Mouse (Mus musculus) stomach, embryonic 14.5 days (tissue): ENCODE results near the gene Lalba. TPM values are rescaled to one million over a fixed set of nuclear protein-coding genes. Genes with fewer than 3 reads are reported as not detected.
"Not testable (repeated sequence)": the region's sequence is repeated elsewhere in the genome, so short reads cannot be mapped to it uniquely, and the experiment has no call there.

ENCODE experiments used
- ATAC-seq: fragments of 200-750 bp; cut with Nextera tagmentation; 2 replicates; pipeline ENCODE4 v1.8.0; 2017; ENCODE audit warnings: low read depth, moderate TSS enrichment; ENCODE audit not compliant: insufficient number of reproducible peaks, insufficient read depth, low FRiP score
- H3K27ac ChIP-seq: fragments of 300-500 bp; sonication (generic); 2 replicates; pipeline ENCODE4 v1.5.1; 2014; ENCODE audit warnings: mild to moderate bottlenecking, low read length, moderate library complexity, mixed read lengths
- H3K27me3 ChIP-seq: fragments of 300-500 bp; sonication (generic); 2 replicates; pipeline ENCODE4 v1.6.1; 2014; ENCODE audit warnings: low read length, control low read depth, mixed read lengths; ENCODE audit not compliant: control insufficient read depth, insufficient read depth
- H3K36me3 ChIP-seq: fragments of 300-500 bp; sonication (generic); 2 replicates; pipeline ENCODE4 v1.6.1; 2014; ENCODE audit warnings: mild to moderate bottlenecking, control low read depth, low read length, moderate library complexity, mixed read lengths; ENCODE audit not compliant: control insufficient read depth, insufficient read depth
- H3K4me1 ChIP-seq: fragments of 300-500 bp; sonication (generic); 2 replicates; pipeline ENCODE4 v1.6.1; 2014; ENCODE audit warnings: low read length, control low read depth, mixed read lengths; ENCODE audit not compliant: control insufficient read depth, insufficient read depth
- H3K4me2 ChIP-seq: fragments of 300-500 bp; sonication (generic); replicated peaks from 2 replicates; pipeline ENCODE4 v1.6.1; 2014; ENCODE audit warnings: low read depth, low read length, control low read depth
- H3K4me3 ChIP-seq: fragments of 300-500 bp; sonication (generic); 2 replicates; pipeline ENCODE4 v1.5.1; 2014; ENCODE audit warnings: low read depth, low read length, control low read depth
- H3K9ac ChIP-seq: fragments of 300-500 bp; sonication (generic); replicated peaks from 2 replicates; pipeline ENCODE4 v1.6.1; 2014; ENCODE audit warnings: low read depth, mild to moderate bottlenecking, control low read depth, low read length, moderate library complexity, mixed read lengths
- H3K9me3 ChIP-seq: fragments of 300-500 bp; sonication (generic); 2 replicates; pipeline ENCODE4 v1.6.1; 2016; ENCODE audit warnings: low read depth, low read length, control low read depth; ENCODE audit not compliant: control insufficient read depth
- WGBS: fragments of 180-500 bp; shearing (Covaris S2); extraction: QIAGEN DNeasy Blood & Tissue Kit; methylation state at CpG from one replicate; pipeline ENCODE4 v1.1.7; 2014; 5-methylcytosine and 5-hydroxymethylcytosine counted together
- polyA plus RNA-seq: library from polyadenylated mRNA; unstranded; fragments of >200 nt; fragmentation: Nextera tagmentation; extraction: Ambion mirVana; gene quantifications from 2 replicates; pipeline ENCODE4 v1.2.1, GENCODE M21; 2014

Gene Lalba
- not detected in 2 replicates for polyA plus RNA-seq

DNA sequence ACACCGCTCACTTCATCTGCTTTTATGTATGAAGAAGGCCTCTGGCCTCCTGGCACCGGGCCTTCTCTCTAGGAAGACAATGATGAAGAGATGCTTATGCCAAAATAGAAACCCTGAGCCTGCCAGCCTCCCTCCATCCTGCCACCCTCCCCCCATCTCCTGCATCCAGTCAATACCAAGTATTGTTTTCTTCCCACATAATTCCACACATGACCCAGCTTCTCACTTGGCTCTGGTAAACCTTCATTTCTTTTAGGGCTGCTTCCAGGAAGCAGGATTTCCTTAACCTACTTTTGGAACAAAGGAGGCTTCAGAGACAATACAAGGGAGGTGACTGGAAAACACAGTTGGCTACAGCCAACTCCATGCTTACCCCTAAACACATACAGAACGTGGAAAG, at the start of gene Lalba:
TSS of gene Lalba (minus strand) at position 21 of the 400 bp plus-strand sequence.
- no peak for ATAC-seq
- Histone ChIP-seq H3K4me2 (no peak within 1 kb of the TSS), H3K27me3 (no peaks in the 10 kb centered on the region), H3K4me1 (no peaks in the 10 kb centered on the region), H3K4me3 (no peak within 1 kb of the TSS), H3K36me3 (no peaks in the 10 kb centered on the region), H3K9ac (no peak within 1 kb of the TSS), H3K9me3 (no peaks in the 10 kb centered on the region), H3K27ac (no peak within 1 kb of the TSS)
- WGBS = 49% methylated on average over 3 of the region's 3 CpGs

DNA sequence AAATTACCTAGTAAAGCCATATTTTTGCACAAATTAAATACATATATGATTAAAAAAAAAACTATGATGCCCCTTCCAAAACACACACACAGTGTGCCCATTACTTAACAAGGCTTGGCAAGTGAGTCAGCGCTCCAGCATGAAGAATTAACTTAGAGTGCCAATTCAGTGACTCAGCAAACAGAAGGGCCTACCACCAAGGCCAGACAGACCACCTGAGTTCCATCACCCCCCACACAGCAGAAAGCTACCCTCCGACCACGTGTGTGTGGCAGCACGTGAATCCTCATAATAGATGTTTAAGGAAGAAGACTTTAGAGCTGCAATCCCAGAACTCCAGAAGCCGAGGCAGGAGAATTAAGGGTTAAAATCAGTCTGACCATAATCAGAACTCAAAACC, 49.8 kb upstream of the Lalba start:
- no peak for ATAC-seq
- H3K4me3 ChIP-seq = peak overlapping the region; percentile 84
- H3K27me3 ChIP-seq = no peaks in the 10 kb centered on the region
- peak overlapping the region; percentile 65 for H3K4me2 ChIP-seq
- H3K4me1 ChIP-seq = peaks cover 5% of the 10 kb centered on the region; the same call in 1 of the 2 replicates
- peaks cover 33% of the 10 kb centered on the region for H3K36me3 ChIP-seq
- no peaks in the 10 kb centered on the region for H3K9me3 ChIP-seq
- 0 out of 2 replicates have a peak overlapping the region, but pooled peaks have one; percentile 94 for H3K9ac ChIP-seq
- WGBS = 19% methylated on average over 5 of the region's 5 CpGs
- H3K27ac ChIP-seq = no peak overlapping the region

DNA sequence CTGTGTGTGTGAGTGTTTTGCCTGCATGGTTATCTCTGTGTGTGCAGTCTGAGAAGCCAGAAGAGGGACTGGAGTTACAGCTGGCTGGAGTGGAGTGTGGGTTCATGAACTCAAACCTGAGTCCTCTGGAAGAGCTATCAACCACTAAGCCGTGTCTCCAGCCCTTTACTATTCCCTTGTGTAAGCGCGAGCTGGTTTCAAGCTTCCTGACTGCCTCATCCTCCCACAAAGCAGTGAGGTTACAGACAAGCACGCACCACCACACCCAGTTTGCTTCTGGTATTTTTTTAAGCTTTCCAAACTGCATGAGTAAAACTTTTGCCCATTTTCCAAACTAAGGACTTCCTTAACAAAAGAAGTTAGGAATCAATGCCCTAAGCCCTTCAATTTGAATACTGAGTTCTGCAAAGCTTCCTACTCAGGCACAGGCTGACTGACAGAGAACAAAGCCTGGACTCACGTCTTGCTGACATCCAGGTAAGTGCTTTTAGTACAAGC, 45.6 kb upstream of the Lalba start:
- H3K9ac ChIP-seq = no peak overlapping the region
- ATAC-seq = no peak
- H3K27ac ChIP-seq = no peak overlapping the region
- no peak overlapping the region for H3K4me3 ChIP-seq
- WGBS = 89% methylated on average over 5 of the region's 5 CpGs
- peaks cover 5% of the 10 kb centered on the region; the same call in 1 of the 2 replicates for H3K4me1 ChIP-seq
- H3K4me2 ChIP-seq = no peak overlapping the region
- H3K36me3 ChIP-seq = peaks cover 65% of the 10 kb centered on the region
- H3K27me3 ChIP-seq = no peaks in the 10 kb centered on the region
- no peaks in the 10 kb centered on the region for H3K9me3 ChIP-seq

DNA sequence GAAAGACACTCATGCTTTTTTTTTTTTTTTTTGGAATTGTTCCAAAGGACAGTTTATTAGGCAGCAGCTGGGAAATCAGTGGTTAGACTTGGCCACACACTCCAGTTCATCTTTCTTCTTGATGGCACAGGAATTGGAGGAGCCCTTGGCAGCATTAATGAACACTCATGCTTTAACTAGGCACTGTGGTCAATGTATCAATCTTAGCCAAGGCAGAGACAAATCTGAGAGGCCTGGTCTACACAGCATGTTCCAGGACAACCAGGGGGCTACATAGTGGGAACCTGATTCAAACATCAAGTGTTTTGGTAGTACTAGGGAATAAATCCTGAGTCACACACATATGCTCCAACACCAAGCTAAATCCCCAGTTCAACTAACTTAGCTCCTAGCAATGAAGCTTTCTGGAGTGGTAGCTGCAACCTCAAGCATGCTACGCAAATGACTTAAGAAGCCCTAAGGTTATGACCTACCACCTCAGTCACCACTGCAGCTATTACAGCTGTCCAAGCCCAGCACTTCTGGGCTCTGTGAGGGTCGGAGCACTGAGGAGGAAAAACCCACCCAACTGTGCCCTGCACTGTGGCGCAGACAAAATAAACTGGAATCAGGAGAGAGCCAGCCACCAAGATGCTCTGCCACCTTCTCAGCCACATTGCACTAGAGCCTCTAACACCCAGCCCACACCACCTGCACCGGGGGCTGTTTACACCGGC, 44.7 kb upstream of the Lalba start:
- 93% methylated on average over 5 of the region's 5 CpGs for WGBS
- Histone ChIP-seq H3K4me2 (no peak overlapping the region), H3K27me3 (no peaks in the 10 kb centered on the region), H3K36me3 (peaks cover 74% of the 10 kb centered on the region), H3K9ac (no peak overlapping the region), H3K4me3 (no peak overlapping the region), H3K9me3 (no peaks in the 10 kb centered on the region), H3K4me1 (peaks cover 1% of the 10 kb centered on the region; the same call in 1 of the 2 replicates), H3K27ac (no peak overlapping the region)
- no peak for ATAC-seq

DNA sequence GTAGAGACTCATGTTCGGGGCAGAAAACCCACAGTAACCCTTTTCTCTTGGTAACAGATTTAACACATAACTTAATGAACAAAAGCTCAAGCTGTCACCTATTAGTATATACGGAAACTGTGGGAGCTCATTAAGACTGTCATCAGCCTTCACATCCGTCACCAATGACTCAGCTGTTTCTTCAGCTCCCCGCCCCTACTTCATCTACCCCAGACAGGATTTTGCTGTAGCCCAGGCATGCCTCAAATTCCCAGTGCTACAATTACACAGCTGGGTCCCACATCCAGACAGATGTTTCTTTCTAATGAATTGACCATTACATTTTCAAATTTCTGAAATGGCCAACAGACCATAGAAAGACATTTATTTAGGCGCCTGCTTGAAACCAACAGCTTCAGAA, 43.5 kb upstream of the Lalba start:
- Histone ChIP-seq H3K9ac (no peak overlapping the region), H3K27ac (no peak overlapping the region), H3K27me3 (no peaks in the 10 kb centered on the region), H3K9me3 (no peaks in the 10 kb centered on the region), H3K4me2 (no peak overlapping the region), H3K4me3 (no peak overlapping the region), H3K4me1 (no peaks in the 10 kb centered on the region), H3K36me3 (peaks cover 81% of the 10 kb centered on the region)
- WGBS = 72% methylated on average over 5 of the region's 5 CpGs
- ATAC-seq = no peak

DNA sequence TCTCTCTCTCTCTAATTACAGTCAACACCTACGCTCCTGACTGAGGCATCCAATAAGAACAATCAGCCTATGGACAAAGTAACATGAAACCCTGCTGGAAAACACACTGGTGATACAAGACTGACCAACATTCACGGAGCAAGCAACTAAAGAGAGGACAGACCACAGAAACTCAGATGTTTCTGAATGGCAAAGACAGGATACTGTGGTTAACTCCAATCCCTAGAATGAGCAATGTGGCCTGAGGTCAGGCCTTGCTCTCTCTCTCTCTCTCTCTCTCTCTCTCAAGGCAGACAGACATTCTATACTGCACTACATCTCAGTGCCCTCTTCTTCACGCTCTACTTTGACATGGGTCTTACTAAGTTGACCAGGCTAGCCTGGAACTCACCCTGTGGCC, 38.7 kb upstream of the Lalba start:
- Histone ChIP-seq H3K9me3 (no peaks in the 10 kb centered on the region), H3K4me3 (no peak overlapping the region), H3K4me2 (no peak overlapping the region), H3K27me3 (no peaks in the 10 kb centered on the region), H3K36me3 (peaks cover 65% of the 10 kb centered on the region), H3K9ac (no peak overlapping the region), H3K4me1 (no peaks in the 10 kb centered on the region), H3K27ac (no peak overlapping the region)
- WGBS = 89% methylated on average over 3 of the region's 3 CpGs
- no peak for ATAC-seq

DNA sequence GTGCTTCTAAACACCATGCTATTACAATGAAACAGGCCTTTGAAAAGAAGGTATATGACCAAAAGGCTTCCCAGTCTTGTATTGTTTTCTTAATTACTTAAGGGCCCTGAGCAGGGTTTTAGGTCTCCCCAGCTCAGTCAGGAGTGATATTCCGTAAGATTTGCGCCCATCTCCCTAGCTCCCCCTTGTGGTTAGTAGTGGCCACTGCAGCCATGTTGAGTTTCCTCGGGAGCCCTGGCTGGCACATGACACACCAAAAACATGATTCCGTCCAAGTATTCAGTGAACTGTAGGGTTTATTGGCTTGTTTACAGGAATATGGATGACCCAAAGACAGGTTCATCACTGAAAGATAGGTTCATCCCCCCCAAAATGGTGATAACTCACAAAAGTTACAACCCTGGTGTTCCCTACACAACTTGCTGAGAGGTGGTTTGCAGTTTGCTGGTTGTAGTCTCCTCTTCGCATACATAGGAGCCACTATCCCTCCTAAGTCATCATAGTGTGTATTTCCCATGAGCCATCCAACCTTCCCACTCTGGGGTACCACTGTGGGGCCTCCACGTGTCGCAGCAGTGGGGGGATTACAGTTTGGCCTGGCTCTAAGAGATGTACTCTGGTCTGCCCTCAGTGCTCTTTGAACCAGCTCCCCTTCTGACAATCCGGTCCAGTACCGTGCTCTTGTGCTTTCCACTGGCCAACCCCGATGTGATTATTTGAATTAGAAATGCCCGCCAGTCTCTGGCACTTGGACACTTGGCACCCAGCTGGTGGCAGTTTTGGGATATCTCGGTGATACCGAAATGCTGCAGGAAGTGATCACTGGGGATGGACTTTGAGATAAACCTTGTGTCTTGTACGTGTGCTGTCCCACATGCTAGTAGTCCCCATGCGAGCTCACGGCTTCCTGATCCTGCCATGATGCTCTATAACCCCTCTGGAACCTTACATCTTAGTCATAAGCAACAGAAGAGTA, 35.1 kb upstream of the Lalba start:
- Histone ChIP-seq H3K27me3 (no peaks in the 10 kb centered on the region), H3K4me1 (0 out of 2 replicates have a peak, but pooled peaks cover 3% of the 10 kb centered on the region), H3K9me3 (no peaks in the 10 kb centered on the region), H3K4me2 (no peak overlapping the region), H3K4me3 (no peak overlapping the region), H3K36me3 (peaks cover 38% of the 10 kb centered on the region), H3K9ac (no peak overlapping the region), H3K27ac (no peak overlapping the region)
- 71% methylated on average over 16 of the region's 16 CpGs for WGBS
- ATAC-seq = no peak

DNA sequence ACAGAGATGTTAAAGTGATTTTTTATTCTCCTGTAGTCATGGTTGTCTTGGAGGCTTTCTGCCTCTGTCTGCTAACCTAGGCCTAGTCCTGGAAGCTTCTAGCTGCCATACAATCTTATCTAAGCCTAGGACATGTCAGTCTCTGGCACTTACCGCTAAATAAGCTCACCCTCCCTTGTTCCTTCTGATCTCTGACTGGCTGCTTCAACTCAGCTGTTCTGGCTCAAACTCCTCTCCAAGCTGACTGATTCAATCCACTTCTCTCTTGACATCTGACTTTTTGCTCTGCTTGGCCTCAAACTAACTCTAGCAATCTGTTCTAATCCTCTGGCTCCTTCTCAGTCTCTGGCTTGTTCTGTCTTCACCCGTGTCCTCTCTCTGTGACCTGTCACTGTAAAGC, 32.3 kb upstream of the Lalba start:
- not testable (repeated sequence) for H3K4me3 ChIP-seq, H3K9me3 ChIP-seq, H3K4me1 ChIP-seq, H3K27ac ChIP-seq, ATAC-seq, H3K27me3 ChIP-seq, H3K9ac ChIP-seq, H3K4me2 ChIP-seq
- H3K36me3 ChIP-seq = peaks cover 14% of the 10 kb centered on the region; the same call in 1 of the 2 replicates
- WGBS = 74% methylated on average over 2 of the region's 2 CpGs
